Mouse (Mus musculus): ENCODE results near the gene Srpx2.

The Srpx2 gene

GRCm38 (mm10) chrX:133908261-133908660, at the start of gene Srpx2:
TSS of gene Srpx2 (plus strand) at chrX:133908426.
- DNase-seq (ENCODE audit: low spot score in 2 of 2), result no peak

GRCm38 (mm10) chrX:133869743-133870142, 38.5 kb upstream of the Srpx2 start:
- no peak for DNase-seq (ENCODE audit: low spot score in 2 of 2)

- DNase-seq (ENCODE audit: low spot score in 2 of 2), result no peak
Observed at GRCm38 (mm10) chrX:133887308-133887707, 20.9 kb upstream of the Srpx2 start.

- no peak for DNase-seq (ENCODE audit: low spot score in 2 of 2)
Observed at GRCm38 (mm10) chrX:133888111-133888510, 20.1 kb upstream of the Srpx2 start.

- DNase-seq (ENCODE audit: low spot score in 2 of 2), result peak; percentile 69 to 79
Observed at GRCm38 (mm10) chrX:133898014-133898542, 10.1 kb upstream of the Srpx2 start, which contains the start of gene Tspan6. TSS of gene Tspan6 (minus strand) at chrX:133898429.

- DNase-seq (ENCODE audit: low spot score in 2 of 2), result no peak
Observed at GRCm38 (mm10) chrX:133911397-133912103, 3.3 kb downstream of the Srpx2 start.

GRCm38 (mm10) chrX:133913006-133913405, 4.8 kb downstream of the Srpx2 start:
- DNase-seq (ENCODE audit: low spot score in 2 of 2), result no peak

- no peak for DNase-seq (ENCODE audit: low spot score in 2 of 2)
Observed at GRCm38 (mm10) chrX:133914219-133914618, 6.0 kb downstream of the Srpx2 start.

- DNase-seq (ENCODE audit: low spot score in 2 of 2), result no peak
Observed at GRCm38 (mm10) chrX:133921187-133921586, 13.0 kb downstream of the Srpx2 start.

- DNase-seq (ENCODE audit: low spot score in 2 of 2), result no peak
Observed at GRCm38 (mm10) chrX:133926760-133927159, 18.5 kb downstream of the Srpx2 start.

GRCm38 (mm10) chrX:133931302-133932013, 23.2 kb downstream of the Srpx2 start:
- no peak for DNase-seq (ENCODE audit: low spot score in 2 of 2)

GRCm38 (mm10) chrX:133936605-133937225, 28.5 kb downstream of the Srpx2 start:
- DNase-seq (ENCODE audit: low spot score in 2 of 2), result no peak

GRCm38 (mm10) chrX:133939561-133939960, 31.3 kb downstream of the Srpx2 start:
- DNase-seq (ENCODE audit: low spot score in 2 of 2), result no peak

- DNase-seq (ENCODE audit: low spot score in 2 of 2), result no peak
Observed at GRCm38 (mm10) chrX:133947427-133947826, 39.2 kb downstream of the Srpx2 start.

- DNase-seq (ENCODE audit: low spot score in 2 of 2), result no peak
Observed at GRCm38 (mm10) chrX:133954661-133955060, 46.4 kb downstream of the Srpx2 start.

GRCm38 (mm10) chrX:133960617-133961016, 52.4 kb downstream of the Srpx2 start:
- no peak for DNase-seq (ENCODE audit: low spot score in 2 of 2)

- DNase-seq (ENCODE audit: low spot score in 2 of 2), result no peak
Observed at GRCm38 (mm10) chrX:133964615-133965014, 56.4 kb downstream of the Srpx2 start.

- peak; percentile 17 to 60 for DNase-seq (ENCODE audit: low spot score in 2 of 2)
Observed at GRCm38 (mm10) chrX:133981231-133982002, 73.2 kb downstream of the Srpx2 start, which contains the start of gene Sytl4. TSS of gene Sytl4 (minus strand) at chrX:133981812.
